Mouse (Mus musculus): ENCODE measurements around the gene Zfp872. TPM values are rescaled to one million over a fixed set of nuclear protein-coding genes. Genes with fewer than 3 reads are reported as not detected.
"Not testable (repeated sequence)": the region's sequence is repeated elsewhere in the genome, so short reads cannot be mapped to it uniquely, and the experiment has no call there.

Gene Zfp872
- total RNA-seq (2021): not detected
- long read RNA-seq, experiment 1: 0 reads
- long read RNA-seq, experiment 2: 0 reads

DNA sequence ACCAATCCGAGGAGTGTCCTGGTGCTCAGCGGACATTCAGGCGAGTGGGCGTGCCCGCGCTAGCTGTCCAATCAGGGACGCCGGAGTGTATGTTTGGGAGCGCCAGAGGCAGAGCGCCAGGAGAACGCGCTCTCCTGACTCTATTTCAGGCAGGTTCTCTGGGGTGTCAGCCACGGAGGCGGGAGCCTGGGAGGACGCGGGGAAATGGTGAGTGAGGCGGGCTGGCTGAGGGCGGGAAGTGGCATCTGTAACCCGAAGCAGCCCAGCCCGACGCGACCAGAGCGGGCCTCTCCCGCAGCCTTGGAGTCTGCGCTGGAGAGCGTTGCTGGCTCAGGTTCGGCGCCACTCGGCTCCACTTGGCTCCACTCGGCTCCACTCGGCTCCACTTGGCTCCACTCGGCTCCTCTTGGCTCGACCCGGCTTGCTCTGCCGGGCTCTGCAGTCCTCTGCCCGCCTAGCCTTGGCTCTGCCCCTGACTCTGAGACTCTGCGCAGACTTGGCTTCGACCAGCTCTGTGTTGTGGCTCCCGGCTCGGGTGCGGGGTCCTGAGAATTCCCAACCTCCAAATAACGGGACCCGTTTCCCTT is at the start of gene Zfp872:
Gene Zfp872 (plus strand): TSS at position 66 of the 587 bp plus-strand sequence.
- no peak for DNase-seq (ENCODE audit: low spot score)

DNA sequence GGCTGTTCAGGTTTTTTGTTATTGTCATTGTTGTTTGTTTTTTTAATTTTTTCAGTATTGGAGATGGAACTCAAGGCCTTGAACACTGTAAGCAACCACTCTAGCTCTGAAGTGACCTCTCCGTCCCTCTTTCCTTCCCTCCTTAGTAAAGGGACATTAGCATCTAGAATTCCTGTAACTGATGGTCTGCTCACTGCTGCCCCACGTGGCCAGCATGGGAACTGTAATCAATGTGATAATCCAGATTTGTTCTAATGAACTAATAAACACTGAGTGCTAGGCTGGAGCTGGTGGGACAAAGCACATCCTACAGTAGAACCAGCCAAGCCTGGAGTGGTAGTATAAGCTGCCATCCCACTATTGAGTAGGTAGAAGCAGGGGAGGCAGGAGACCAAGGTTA is 49.4 kb upstream of the Zfp872 start:
- no peak for DNase-seq (ENCODE audit: low spot score)

DNA sequence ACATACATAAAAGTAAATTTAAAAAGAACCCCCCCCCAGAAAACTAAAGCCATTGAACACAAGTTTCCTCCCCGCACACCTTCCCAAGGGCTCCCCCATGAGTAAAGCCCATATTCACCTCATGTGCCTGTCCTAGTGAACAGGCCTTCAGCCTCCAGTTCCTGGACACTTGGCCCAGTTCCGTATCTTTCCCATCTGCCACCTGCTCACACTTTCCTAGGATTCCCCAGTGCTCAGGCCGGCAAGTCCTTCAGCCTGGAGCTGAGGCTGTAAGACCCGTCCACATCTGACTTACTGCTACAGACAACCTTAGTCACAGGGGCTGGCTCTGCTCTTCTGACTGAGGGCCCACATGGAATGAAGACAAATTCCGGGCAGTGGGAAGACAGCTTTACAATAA is 48.1 kb upstream of the Zfp872 start:
- no peak for DNase-seq (ENCODE audit: low spot score)

DNA sequence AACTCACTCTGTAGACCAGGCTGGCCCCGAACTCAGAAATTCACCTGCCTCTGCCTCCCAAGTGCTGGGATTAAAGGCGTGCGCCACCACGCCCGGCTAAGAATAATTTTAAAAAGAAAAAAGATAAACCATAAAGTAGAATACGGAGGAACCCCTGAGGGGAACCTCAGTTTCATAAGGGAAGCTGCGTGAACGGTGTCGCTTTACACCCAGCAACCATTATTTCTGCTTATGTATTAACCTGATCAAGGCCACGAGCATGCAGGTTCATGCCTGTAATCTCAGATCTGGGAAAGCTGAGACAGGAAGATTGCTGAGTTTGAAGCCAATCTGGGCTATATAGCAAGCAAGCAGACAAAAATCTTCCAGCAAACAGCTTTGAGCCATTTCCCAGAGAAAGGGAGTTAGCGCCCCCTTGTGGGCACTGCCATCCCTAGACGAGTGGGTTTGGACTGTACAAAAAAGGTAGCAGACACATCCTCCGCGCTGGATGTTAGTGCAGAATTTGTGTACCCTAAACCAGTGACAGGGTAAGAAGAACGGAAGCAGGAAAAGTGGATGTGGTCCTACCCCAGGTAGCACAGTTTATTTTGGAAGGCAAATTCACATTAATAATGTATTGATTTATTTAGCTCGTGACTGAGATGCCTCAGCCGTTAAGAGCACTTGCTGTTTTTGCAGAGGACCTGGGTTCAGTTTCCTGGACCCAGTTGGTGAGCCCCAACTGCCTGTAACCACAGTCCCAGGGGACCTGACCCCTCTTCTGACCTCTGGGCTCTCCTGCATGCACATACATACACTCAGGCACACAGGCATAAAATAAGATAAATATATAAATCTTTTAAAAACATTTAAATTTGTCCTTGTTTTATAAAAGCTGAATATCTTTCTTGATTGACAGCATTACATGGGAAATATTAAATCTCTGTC is 44.5 kb upstream of the Zfp872 start:
- peak; percentile 82 for DNase-seq (ENCODE audit: low spot score)

- no peak for DNase-seq (ENCODE audit: low spot score)
Measured at GRCm38 (mm10) chr9:22144304-22144965, 43.5 kb upstream of the Zfp872 start.

GRCm38 (mm10) chr9:22149426-22150248 is 38.3 kb upstream of the Zfp872 start:
- no peak for DNase-seq (ENCODE audit: low spot score)

DNA sequence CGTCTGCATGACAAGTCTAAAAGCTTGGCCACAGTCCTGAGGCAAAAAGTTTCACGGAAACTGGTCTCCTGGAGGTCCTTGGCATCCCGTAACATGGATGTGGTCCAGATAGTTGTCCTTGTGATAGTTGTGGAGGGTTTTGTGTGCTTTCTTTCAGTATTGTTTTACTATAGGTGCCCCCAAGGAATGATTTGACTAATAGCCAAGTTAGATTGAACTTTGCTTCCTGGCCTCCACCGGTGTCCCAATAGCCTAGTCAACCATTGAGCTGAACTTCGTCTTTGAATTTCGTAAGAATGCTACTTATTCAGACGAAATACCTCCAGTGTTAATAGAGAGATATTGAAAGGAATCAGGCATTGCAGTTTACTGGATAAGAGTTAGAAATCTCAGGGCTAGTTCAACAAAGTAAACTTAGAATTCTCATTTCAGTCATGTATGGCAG is 37.6 kb upstream of the Zfp872 start:
- DNase-seq (ENCODE audit: low spot score): not testable (repeated sequence)

- no peak for DNase-seq (ENCODE audit: low spot score)
Measured at GRCm38 (mm10) chr9:22150946-22151345, 36.9 kb upstream of the Zfp872 start.

DNA sequence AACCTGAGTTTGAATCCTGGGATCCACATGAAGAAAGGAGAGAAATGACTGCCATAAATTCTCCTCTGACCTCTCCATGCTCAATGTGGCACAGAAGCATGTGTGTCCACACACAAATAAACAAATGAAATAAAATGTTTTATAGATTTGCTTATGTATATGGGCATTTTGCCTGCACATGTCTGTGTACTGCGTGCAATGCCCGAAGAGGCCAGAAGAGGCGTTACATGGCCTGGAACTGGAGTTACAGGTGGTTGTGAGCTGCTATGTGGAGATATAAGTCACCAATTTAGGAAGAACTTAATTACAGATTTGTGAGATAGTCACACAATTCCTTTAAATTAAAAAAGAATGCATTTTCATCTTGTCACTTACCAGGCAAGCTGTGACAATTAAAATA is 34.1 kb upstream of the Zfp872 start:
- no peak for DNase-seq (ENCODE audit: low spot score)

DNA sequence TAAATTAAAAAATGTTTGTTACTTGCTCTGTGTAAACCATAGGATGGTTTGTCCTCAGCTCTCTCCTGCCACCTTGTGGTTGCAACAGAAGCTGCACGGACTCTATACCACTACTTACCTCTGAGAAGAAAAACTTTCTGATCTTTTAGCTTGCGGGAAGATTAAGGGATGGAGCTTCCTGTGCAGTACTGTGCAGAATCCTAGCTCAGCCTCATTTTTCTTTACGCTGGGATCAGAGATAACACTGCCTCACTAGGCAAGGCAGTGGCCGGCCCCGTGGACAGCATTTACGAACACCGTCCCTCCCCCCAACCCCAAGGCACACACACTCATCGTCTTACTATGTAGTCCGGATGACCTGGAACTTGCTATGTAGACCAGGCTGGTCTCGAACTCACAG is 32.3 kb upstream of the Zfp872 start:
- DNase-seq (ENCODE audit: low spot score): peak; percentile 59

- DNase-seq (ENCODE audit: low spot score): peak; percentile 99
Measured at GRCm38 (mm10) chr9:22156497-22157245, 31.2 kb upstream of the Zfp872 start, which contains the start of gene Pigyl. TSS of gene Pigyl (plus strand) at chr9:22156846.

- no peak for DNase-seq (ENCODE audit: low spot score)
Measured at GRCm38 (mm10) chr9:22157516-22158265, 30.2 kb upstream of the Zfp872 start.

GRCm38 (mm10) chr9:22161299-22161698 is 26.6 kb upstream of the Zfp872 start:
- no peak for DNase-seq (ENCODE audit: low spot score)

DNA sequence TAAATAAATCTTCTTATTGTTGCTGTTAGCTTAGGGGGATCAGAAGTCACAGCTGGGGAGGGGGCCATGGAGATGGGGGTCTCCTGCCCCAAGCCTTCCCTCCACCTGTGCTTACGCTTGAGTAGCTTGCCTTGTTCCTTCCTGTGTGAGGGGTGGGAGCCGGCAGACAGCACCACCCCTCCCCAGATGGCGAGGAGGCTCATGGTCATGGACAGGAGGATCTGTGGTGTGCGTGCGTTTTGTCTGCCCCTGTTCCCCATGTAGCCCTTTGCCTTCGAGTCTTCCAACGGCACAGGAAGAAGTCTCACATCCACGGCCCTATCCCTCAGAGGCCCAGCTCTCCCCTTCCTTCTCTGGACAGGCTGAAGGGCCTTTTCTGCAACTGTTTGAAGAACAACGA is 25.6 kb upstream of the Zfp872 start:
- DNase-seq (ENCODE audit: low spot score): no peak

- DNase-seq (ENCODE audit: low spot score): no peak
Measured at GRCm38 (mm10) chr9:22162912-22163311, 25.0 kb upstream of the Zfp872 start.

DNA sequence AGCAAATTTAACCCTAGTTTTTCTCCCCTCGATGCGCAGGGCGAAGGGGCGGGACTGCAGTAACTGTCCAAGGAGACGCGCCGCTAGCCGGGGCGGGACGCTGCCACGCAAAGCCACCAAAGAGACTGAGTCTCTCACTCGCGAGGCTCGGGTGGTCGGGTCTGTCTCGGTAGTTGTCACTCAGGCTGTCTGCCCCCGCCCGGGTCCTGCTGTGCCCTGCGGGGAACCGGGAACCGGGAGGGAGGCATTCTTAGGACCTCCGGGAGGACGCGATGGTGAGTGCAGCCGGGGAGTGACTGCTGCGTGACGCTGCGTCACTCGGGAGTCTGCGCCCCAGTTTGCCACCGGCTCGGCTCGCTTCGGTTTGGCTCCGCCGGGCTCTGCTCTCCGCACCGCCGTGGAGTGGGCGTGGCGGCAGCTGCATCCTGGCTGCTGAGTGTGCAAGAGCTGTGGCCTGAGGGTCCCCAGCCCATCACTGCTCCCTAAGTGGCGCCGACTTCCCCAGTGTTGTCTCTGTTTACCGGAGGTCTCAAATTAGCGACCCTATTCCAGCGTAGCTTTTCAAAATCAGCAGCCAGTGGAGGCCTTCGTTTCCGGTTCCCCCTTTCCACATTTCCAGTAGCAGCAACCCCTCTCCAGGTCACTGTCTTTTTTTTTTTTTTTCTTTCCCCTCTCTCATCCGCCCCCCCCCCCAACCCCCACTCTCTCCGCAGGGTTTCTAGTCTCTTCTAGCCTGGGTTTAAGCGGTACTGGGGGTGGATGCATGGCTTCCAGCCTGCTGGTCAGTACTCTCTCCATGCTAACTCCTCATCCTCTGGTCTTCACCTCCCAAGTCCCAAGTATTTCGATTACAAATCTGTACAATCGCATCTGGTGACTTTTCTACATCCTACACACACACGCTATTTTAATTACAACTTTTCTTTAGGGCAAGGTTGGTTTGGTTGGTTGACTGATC is 22.9 kb upstream of the Zfp872 start:
- no peak for DNase-seq (ENCODE audit: low spot score)

DNA sequence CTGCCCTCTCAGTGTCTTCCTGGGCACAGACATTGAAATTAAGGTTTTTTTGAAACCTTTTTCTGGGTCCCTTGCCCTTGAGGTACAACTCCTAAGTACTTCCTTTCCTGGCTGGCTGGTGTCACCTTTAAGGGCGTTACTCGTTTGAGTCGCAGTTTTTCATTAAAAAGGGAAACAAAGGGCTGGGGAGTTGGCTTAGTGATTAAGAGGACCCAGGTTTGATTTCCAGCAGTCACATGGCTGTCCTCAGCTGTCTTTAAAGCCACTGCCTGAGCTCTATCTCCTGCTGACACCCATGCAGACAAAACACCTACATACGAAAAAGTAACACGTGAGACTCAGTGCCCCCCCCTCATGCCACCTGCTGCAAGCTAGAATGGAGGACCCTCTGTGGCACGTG is 21.9 kb upstream of the Zfp872 start:
- DNase-seq (ENCODE audit: low spot score): no peak

- no peak for DNase-seq (ENCODE audit: low spot score)
Measured at GRCm38 (mm10) chr9:22166686-22167085, 21.2 kb upstream of the Zfp872 start.

DNA sequence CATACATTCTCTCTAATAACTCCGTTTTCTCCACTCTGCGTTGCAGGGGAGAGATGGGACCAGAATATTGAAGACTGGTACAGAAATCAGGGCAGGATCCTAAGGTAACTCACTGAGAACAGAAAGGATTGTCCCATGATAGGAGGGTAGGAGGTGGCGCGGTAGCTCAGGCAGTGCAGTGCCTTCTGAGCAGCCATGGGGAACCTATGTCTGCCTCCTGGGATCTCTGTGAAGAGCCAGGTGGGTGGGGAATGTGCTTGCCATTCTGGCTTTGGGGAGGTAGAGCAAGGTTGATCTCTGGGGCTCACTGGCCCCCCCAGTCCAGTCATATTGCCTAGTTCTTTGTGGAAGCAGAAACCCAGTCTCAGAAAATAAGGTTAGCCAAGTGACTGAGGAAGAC is 20.1 kb upstream of the Zfp872 start:
- DNase-seq (ENCODE audit: low spot score): no peak
